ENCODE assay signal across 28 mouse cellular contexts in the genomic region with DNA sequence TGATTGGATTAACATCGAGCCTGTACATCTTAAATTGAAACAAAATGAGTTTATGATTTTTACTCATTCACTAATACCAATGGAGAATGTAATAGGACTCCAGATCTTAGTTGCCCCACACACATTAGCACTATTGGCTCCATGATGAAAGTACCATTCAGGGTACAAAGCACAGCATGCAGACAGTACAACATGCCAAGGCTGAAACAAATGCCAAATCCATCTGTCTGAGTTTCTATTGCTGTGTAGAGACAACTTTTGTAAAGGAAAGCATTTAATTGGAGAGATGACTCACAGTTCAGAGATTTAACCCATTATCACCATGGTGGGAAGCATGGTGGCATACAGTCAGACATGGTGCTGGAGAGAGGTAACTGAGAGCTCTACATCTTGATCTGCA. TPM values are rescaled to one million over a fixed set of nuclear protein-coding genes. Genes with fewer than 3 reads are reported as not detected.
DNase-seq lines count a peak whose midpoint lies in the region; ATAC-seq lines count a peak whose summit lies in the region.
"Had no signal": no experiment of that assay in that cellular context is flagged by ENCODE, and none has a peak within 500 bp of the region (broad histone marks: within the 10 kb centered on the region; RNA-seq: fewer than 3 reads in every experiment).

No protein-coding gene starts in this region.

- H3K4me1 ChIP-seq in hindbrain, embryonic 15.5 days (replicated peaks) = no peaks in the 10 kb centered on the region; the same call in 1 of the 2 replicates
- no peaks in the 10 kb centered on the region for H3K4me1 ChIP-seq in hindbrain, embryonic 12.5 days
- H3K4me1 ChIP-seq: embryonic facial prominence, embryonic 12.5 days; midbrain, embryonic 13.5 days; stomach, embryonic 15.5 days had no signal

- no peaks in the 10 kb centered on the region for H3K27me3 ChIP-seq in hindbrain, embryonic 15.5 days
- no peaks in the 10 kb centered on the region for H3K27me3 ChIP-seq in hindbrain, embryonic 12.5 days
- H3K27me3 ChIP-seq: embryonic facial prominence, embryonic 12.5 days; midbrain, embryonic 13.5 days; stomach, embryonic 15.5 days had no signal

- no peak overlapping the region for H3K27ac ChIP-seq in hindbrain, embryonic 15.5 days (replicated peaks)
- no peak overlapping the region for H3K27ac ChIP-seq in hindbrain, embryonic 12.5 days
- H3K27ac ChIP-seq: embryonic facial prominence, embryonic 12.5 days; midbrain, embryonic 13.5 days; stomach, embryonic 15.5 days had no signal

- H3K9ac ChIP-seq in hindbrain, embryonic 15.5 days = no peak overlapping the region
- no peak overlapping the region for H3K9ac ChIP-seq in hindbrain, embryonic 12.5 days
- H3K9ac ChIP-seq: embryonic facial prominence, embryonic 12.5 days; midbrain, embryonic 13.5 days; stomach, embryonic 15.5 days had no signal

- H3K4me3 ChIP-seq in hindbrain, embryonic 15.5 days = no peak overlapping the region
- no peak overlapping the region for H3K4me3 ChIP-seq in hindbrain, embryonic 12.5 days
- H3K4me3 ChIP-seq: embryonic facial prominence, embryonic 12.5 days; erythroblast, embryonic 14.5 days; midbrain, embryonic 13.5 days; myocyte; stomach, embryonic 15.5 days had no signal

- peak; percentile 92 for DNase-seq in Muller cell, postnatal 12 days (ENCODE audit: inconsistent ontology term)
- peak; percentile 42 for DNase-seq in brain, adult 2 months (ENCODE audit: low read depth, low spot score)
- peak; percentile 43 to 46 for DNase-seq in layer of hippocampus, adult 8-10 months (ENCODE audit: low spot score in 2 of 2)
- DNase-seq in adrenal gland, adult 18-20 months (ENCODE audit: low spot score in 2 of 2) = no peak
- no peak for DNase-seq in spleen, adult 18-20 months
- DNase-seq: adrenal gland, postnatal 14 days; cerebellum, adult 8-10 months; gastrocnemius, postnatal 14 days; heart, adult 18-20 months; liver; right cerebral cortex, postnatal 25 days; thymus, adult 2 months had no signal

- H3K4me2 ChIP-seq in hindbrain, embryonic 15.5 days = no peak overlapping the region
- H3K4me2 ChIP-seq in hindbrain, embryonic 12.5 days (replicated peaks) = no peak overlapping the region
- H3K4me2 ChIP-seq: embryonic facial prominence, embryonic 12.5 days; midbrain, embryonic 13.5 days; stomach, embryonic 15.5 days had no signal

- 62% methylated on average over 1 of the region's 1 CpGs for WGBS in hindbrain, embryonic 15.5 days
- 80% methylated on average over 1 of the region's 1 CpGs for WGBS in hindbrain, embryonic 12.5 days

- peak; percentile 54; the same call in 1 of the 2 replicates for ATAC-seq in hindbrain, embryonic 15.5 days (ENCODE audit: low FRiP score, low read depth)
- no peak for ATAC-seq in hindbrain, embryonic 12.5 days (ENCODE audit: low FRiP score)
- ATAC-seq in megakaryocyte-erythroid progenitor cell, adult 5-6 weeks (replicated peaks; ENCODE audit: low FRiP score, low TSS enrichment, poor library complexity, severe bottlenecking) = no peak
- ATAC-seq: intestine, postnatal 0 days; lung, postnatal 0 days; midbrain, embryonic 13.5 days had no signal

- no peaks in the 10 kb centered on the region for H3K36me3 ChIP-seq in hindbrain, embryonic 15.5 days
- no peaks in the 10 kb centered on the region for H3K36me3 ChIP-seq in hindbrain, embryonic 12.5 days
- H3K36me3 ChIP-seq: embryonic facial prominence, embryonic 12.5 days; midbrain, embryonic 13.5 days; stomach, embryonic 15.5 days had no signal

- H3K9me3 ChIP-seq in hindbrain, embryonic 15.5 days = no peaks in the 10 kb centered on the region
- H3K9me3 ChIP-seq in hindbrain, embryonic 12.5 days (replicated peaks) = no peaks in the 10 kb centered on the region
- H3K9me3 ChIP-seq: embryonic facial prominence, embryonic 12.5 days; midbrain, embryonic 13.5 days; stomach, embryonic 15.5 days had no signal

RNA-seq across cellular contexts. Expression of a gene that starts 7.4 kb away (rescaled TPM):
- 0.45 TPM in 1 of 2 replicates, not detected in the other for polyA plus RNA-seq in hindbrain, embryonic 15.5 days (2015; fragmentation: Nextera tagmentation; extraction: Ambion mirVana)
- polyA plus RNA-seq in hindbrain, embryonic 12.5 days (2016; fragmentation: Nextera tagmentation; extraction: Ambion mirVana) = not detected in 2 replicates
- not detected for total RNA-seq in layer of hippocampus, adult 8-10 months (2022)
- total RNA-seq in megakaryocyte-erythroid progenitor cell, adult 5-6 weeks (2014; fragmentation: Nextera tagmentation) = not detected in 2 replicates
- not detected in 2 replicates for total RNA-seq in megakaryocyte-erythroid progenitor cell, adult 5-6 weeks (2017)
- not detected for total RNA-seq in adrenal gland, adult 18-20 months (2021)
- total RNA-seq: adrenal gland, postnatal 14 days; gastrocnemius, postnatal 14 days; hematopoietic stem cell, adult 5-6 weeks; left cerebral cortex, postnatal 36 days; megakaryocyte progenitor cell, adult 5-6 weeks had no signal
- polyA plus RNA-seq: erythroblast, embryonic 14.5 days; heart, embryonic 14.5 days; kidney, embryonic 16.5 days; liver, embryonic 16.5 days; midbrain, embryonic 13.5 days; myocyte had no signal

Comparison
In these comparisons a context has a peak if more than half of its experiments do, and no peak if none do; other contexts are left out.
1. DNase-seq: peak in Muller cell, postnatal 12 days (single experiment), brain, adult 2 months (single experiment) and layer of hippocampus, adult 8-10 months (2 of 2); none in adrenal gland, adult 18-20 months (0 of 2) and spleen, adult 18-20 months (0 of 2).